Mouse (Mus musculus) layer of hippocampus, postnatal 10 days (tissue): ENCODE results near the gene Acat3. TPM values are rescaled to one million over a fixed set of nuclear protein-coding genes. Genes with fewer than 3 reads are reported as not detected.
A peak's percentile ranks its signal among the peaks of the same experiment; 100 is the strongest.
"Not testable (repeated sequence)": the region's sequence is repeated elsewhere in the genome, so short reads cannot be mapped to it uniquely, and the experiment has no call there.

ENCODE experiments used
- DNase-seq, 2 experiments: peaks; one replicate each; pipeline ENCODE4 v3.0.0; 2021; ENCODE audit warnings: low spot score in 2 of 2
- long read RNA-seq: library from polyadenylated mRNA; stranded (forward); transcript quantifications from one replicate; pipeline ENCODE4 v2.0.0, GENCODE M21; 2023
- total RNA-seq, 2 experiments: library from RNA; stranded (reverse); gene quantifications; 2 replicates each; pipeline ENCODE4 v1.2.3; 2021

Acat3 gene
- 1 to 10 TPM; 2.3 to 4.4 TPM for total RNA-seq
- long read RNA-seq, partial matches to known transcripts, result 0 of 3 reads
- long read RNA-seq, other reads (novel, unspliced or antisense), result 2 of 3 reads

- no peak for DNase-seq
These were observed at the start of gene Acat3 for GRCm38 (mm10) chr17:12940151-12940805. TSS of gene Acat3 (minus strand) at chr17:12940600.

- DNase-seq, result not testable (repeated sequence)
These were observed 47.7 kb upstream of the Acat3 start for GRCm38 (mm10) chr17:12988096-12988495.

GRCm38 (mm10) chr17:12983988-12984387 is 43.6 kb upstream of the Acat3 start:
- DNase-seq, result no peak

- no peak for DNase-seq
These were observed 38.1 kb upstream of the Acat3 start for GRCm38 (mm10) chr17:12978546-12978945.

- DNase-seq, result no peak
These were observed 33.5 kb upstream of the Acat3 start for GRCm38 (mm10) chr17:12973851-12974250.

GRCm38 (mm10) chr17:12967173-12967572 is 26.8 kb upstream of the Acat3 start:
- no peak for DNase-seq

- no peak for DNase-seq
These were observed 23.1 kb upstream of the Acat3 start for GRCm38 (mm10) chr17:12963476-12963875.

- DNase-seq, result peak; percentile 92 to 95
These were observed 20.0 kb upstream of the Acat3 start, which contains the start of gene Acat2 for GRCm38 (mm10) chr17:12960331-12960873. TSS of gene Acat2 (minus strand) at chr17:12960747.

- DNase-seq, result not testable (repeated sequence)
These were observed 19.0 kb upstream of the Acat3 start for GRCm38 (mm10) chr17:12959377-12959776.

GRCm38 (mm10) chr17:12956664-12957063 is 16.3 kb upstream of the Acat3 start:
- DNase-seq, result no peak

- DNase-seq, result no peak
These were observed 9.3 kb upstream of the Acat3 start for GRCm38 (mm10) chr17:12949669-12950068.

GRCm38 (mm10) chr17:12942459-12943162 is 2.2 kb upstream of the Acat3 start:
- no peak for DNase-seq

- DNase-seq, result no peak
These were observed 1.3 kb upstream of the Acat3 start for GRCm38 (mm10) chr17:12941543-12942260.

- DNase-seq, result not testable (repeated sequence)
These were observed 837 bp downstream of the Acat3 start for GRCm38 (mm10) chr17:12939377-12940148.

GRCm38 (mm10) chr17:12938077-12938476 is 2.3 kb downstream of the Acat3 start:
- DNase-seq, result no peak

- DNase-seq, result no peak
These were observed 2.9 kb downstream of the Acat3 start for GRCm38 (mm10) chr17:12937412-12937970.

- no peak for DNase-seq
These were observed 4.7 kb downstream of the Acat3 start for GRCm38 (mm10) chr17:12935719-12936118.

GRCm38 (mm10) chr17:12931576-12931975 is 8.8 kb downstream of the Acat3 start:
- DNase-seq, result not testable (repeated sequence)

- DNase-seq, result no peak
These were observed 14.7 kb downstream of the Acat3 start for GRCm38 (mm10) chr17:12925703-12926180.

GRCm38 (mm10) chr17:12925001-12925400 is 15.4 kb downstream of the Acat3 start:
- DNase-seq, result no peak
